Comparison of ENCODE assay signal across 21 mouse cellular contexts in genomic region chr9:108112719-108113340, GRCm38 (mm10). TPM values are rescaled to one million over a fixed set of nuclear protein-coding genes. Genes with fewer than 3 reads are reported as not detected.
DNase-seq lines count a peak whose midpoint lies in the region; ATAC-seq and TF ChIP-seq lines count a peak whose summit lies in the region.
"Had no signal": no experiment of that assay in that cellular context is flagged by ENCODE, and none has a peak within 500 bp of the region (broad histone marks: within the 10 kb centered on the region; RNA-seq: fewer than 3 reads in every experiment).

No protein-coding gene starts in this region.

- H3K4me1 ChIP-seq in liver, embryonic 13.5 days (replicated peaks) = peaks cover 36% of the 10 kb centered on the region
- no peaks in the 10 kb centered on the region for H3K4me1 ChIP-seq in kidney, adult 2 months (ENCODE audit: control insufficient read depth, insufficient read depth, low read length)

- WGBS in liver, embryonic 13.5 days (ENCODE audit: insufficient replicate concordance) = 84% methylated on average over 18 of the region's 18 CpGs
- 88% methylated on average over 18 of the region's 18 CpGs for WGBS in kidney, adult 2 months

- TF ChIP-seq POLR2A in kidney, adult 2 months (IDR thresholded peaks at IDR 0.05; ENCODE audit: low read depth, low read length) = no peak

- no peak overlapping the region for H3K27ac ChIP-seq in liver, embryonic 13.5 days
- no peak overlapping the region for H3K27ac ChIP-seq in kidney, adult 2 months (ENCODE audit: insufficient read depth, low read depth, low read length)
- H3K27ac ChIP-seq: embryonic facial prominence, embryonic 10.5 days; heart, embryonic 15.5 days; hindbrain, embryonic 15.5 days; limb, embryonic 10.5 days; liver, embryonic 14.5 days; neural tube, embryonic 15.5 days had no signal

- H3K27me3 ChIP-seq in liver, embryonic 13.5 days = peaks cover 63% of the 10 kb centered on the region
- no peaks in the 10 kb centered on the region for H3K27me3 ChIP-seq in kidney, adult 2 months (replicated peaks; ENCODE audit: control insufficient read depth, insufficient read depth, low read length)
- H3K27me3 ChIP-seq: hindbrain, embryonic 15.5 days; neural tube, embryonic 15.5 days had no signal

- no peak for TF ChIP-seq CTCF in kidney, adult 2 months (conservative IDR thresholded peaks at IDR 0.05; ENCODE audit: insufficient read depth, insufficient read length, low read depth, low read length)

- DNase-seq in cerebellum, adult 11-12 months = peak; percentile 89
- DNase-seq in cerebellum, postnatal 4 days (ENCODE audit: low spot score in 2 of 2) = no peak
- no peak for DNase-seq in liver, embryonic 13.5 days
- DNase-seq in liver = no peak
- DNase-seq in gastrocnemius, postnatal 10 days = peak; percentile 59
- no peak for DNase-seq in thymus, postnatal 10 days (ENCODE audit: low spot score in 2 of 2)
- DNase-seq in layer of hippocampus, postnatal 25 days (ENCODE audit: extremely low spot score in 1 of 2, low spot score in 1 of 2) = no peak
- no peak for DNase-seq in kidney, adult 2 months
- DNase-seq: adrenal gland, postnatal 36 days; kidney, postnatal 4 days; right cerebral cortex, postnatal 4 days; thymus, adult 2 months had no signal

- ATAC-seq in liver, embryonic 13.5 days (ENCODE audit: low read depth) = 0 out of 2 replicates have a peak, but pooled peaks have one; percentile 4
- ATAC-seq: intestine, postnatal 0 days; lung, postnatal 0 days had no signal

- H3K9me3 ChIP-seq in liver, embryonic 13.5 days (replicated peaks) = no peaks in the 10 kb centered on the region
- H3K9me3 ChIP-seq: embryonic facial prominence, embryonic 10.5 days; heart, embryonic 15.5 days; hindbrain, embryonic 15.5 days; limb, embryonic 10.5 days; neural tube, embryonic 15.5 days had no signal

- H3K36me3 ChIP-seq in liver, embryonic 13.5 days = no peaks in the 10 kb centered on the region
- H3K36me3 ChIP-seq in kidney, adult 2 months (ENCODE audit: control insufficient read depth, insufficient read depth, low read length) = no peaks in the 10 kb centered on the region
- H3K36me3 ChIP-seq: heart, embryonic 15.5 days; limb, embryonic 10.5 days had no signal

- no peak overlapping the region for H3K9ac ChIP-seq in liver, embryonic 13.5 days
- H3K9ac ChIP-seq: heart, embryonic 15.5 days; hindbrain, embryonic 15.5 days; liver, embryonic 14.5 days; neural tube, embryonic 15.5 days had no signal

- no peak overlapping the region for H3K4me3 ChIP-seq in liver, embryonic 13.5 days (replicated peaks)
- no peak overlapping the region for H3K4me3 ChIP-seq in kidney, adult 2 months (ENCODE audit: insufficient read depth, low read depth, low read length)
- H3K4me3 ChIP-seq: heart, embryonic 15.5 days; hindbrain, embryonic 15.5 days; limb, embryonic 10.5 days; neural tube, embryonic 15.5 days had no signal

- no peak overlapping the region for H3K4me2 ChIP-seq in liver, embryonic 13.5 days
- H3K4me2 ChIP-seq: heart, embryonic 15.5 days; hindbrain, embryonic 15.5 days; neural tube, embryonic 15.5 days had no signal

RNA-seq across cellular contexts. Expression of gene Apeh, which starts 18.4 kb away (rescaled TPM):
- polyA plus RNA-seq in liver, embryonic 13.5 days (2015; fragmentation: Nextera tagmentation; extraction: Ambion mirVana) = 176 and 195 TPM in 2 replicates
- 10 to 100 TPM; 33.9 to 36.6 TPM for total RNA-seq in gastrocnemius, postnatal 10 days (2021)
- 10 to 100 TPM; 32.0 to 32.7 TPM for total RNA-seq in layer of hippocampus, postnatal 25 days (2021)
- 299 and 327 TPM in 2 replicates for polyA plus RNA-seq in kidney, adult 2 months (2012; rRNA removed)

RNA-seq across cellular contexts. Expression of gene Rnf123, which starts 29.7 kb away (rescaled TPM):
- polyA plus RNA-seq in liver, embryonic 13.5 days (2015; fragmentation: Nextera tagmentation; extraction: Ambion mirVana) = 80.8 and 88.0 TPM in 2 replicates
- 100 to 1,000 TPM; 153 to 172 TPM for total RNA-seq in gastrocnemius, postnatal 10 days (2021)
- 10 to 100 TPM; 95.1 to 97.3 TPM for total RNA-seq in layer of hippocampus, postnatal 25 days (2021)
- polyA plus RNA-seq in kidney, adult 2 months (2012; rRNA removed) = 92.1 and 106 TPM in 2 replicates

RNA-seq across cellular contexts. Expression of gene Mst1, which starts 32.6 kb away (rescaled TPM):
- 15.5 and 18.6 TPM in 2 replicates for polyA plus RNA-seq in liver, embryonic 13.5 days (2015; fragmentation: Nextera tagmentation; extraction: Ambion mirVana)
- under 1 TPM in 1 of 2 experiments, not detected in 1; 0.11 TPM for total RNA-seq in gastrocnemius, postnatal 10 days (2021)
- not detected for total RNA-seq in layer of hippocampus, postnatal 25 days (2021)
- 0.31 and 0.39 TPM in 2 replicates for polyA plus RNA-seq in kidney, adult 2 months (2012; rRNA removed)
- total RNA-seq: layer of hippocampus, postnatal 14 days had no signal
- polyA plus RNA-seq: heart, embryonic 15.5 days; neural tube, embryonic 15.5 days had no signal

RNA-seq across cellular contexts. Expression of gene Amigo3, which starts 59.9 kb away (rescaled TPM):
- 1.2 and 1.4 TPM in 2 replicates for polyA plus RNA-seq in liver, embryonic 13.5 days (2015; fragmentation: Nextera tagmentation; extraction: Ambion mirVana)
- total RNA-seq in gastrocnemius, postnatal 10 days (2021) = 1 to 10 TPM; 2.6 to 3.6 TPM
- total RNA-seq in layer of hippocampus, postnatal 25 days (2021) = 1 to 10 TPM; 2.0 to 2.2 TPM
- 1.2 and 1.3 TPM in 2 replicates for polyA plus RNA-seq in kidney, adult 2 months (2012; rRNA removed)

Comparison
In these comparisons a context has a peak if more than half of its experiments do, and no peak if none do; other contexts are left out.
1. DNase-seq: peak in cerebellum, adult 11-12 months (single experiment) and gastrocnemius, postnatal 10 days (single experiment); none in cerebellum, postnatal 4 days (0 of 2), liver, embryonic 13.5 days (single experiment), liver (single experiment), thymus, postnatal 10 days (0 of 2), layer of hippocampus, postnatal 25 days (0 of 2) and kidney, adult 2 months (single experiment).